Mouse (Mus musculus): Measurements from ENCODE around the gene Btbd35f16. TPM values are rescaled to one million over a fixed set of nuclear protein-coding genes. Genes with fewer than 3 reads are reported as not detected.
"Not testable (repeated sequence)": the region's sequence is repeated elsewhere in the genome, so short reads cannot be mapped to it uniquely, and the experiment has no call there.

The Btbd35f16 gene
- not detected for total RNA-seq (2021)
- long read RNA-seq, experiment 1: 0 reads
- long read RNA-seq, experiment 2: 0 reads

GRCm38 (mm10) chrX:3956902-3957301 lies at the start of gene Btbd35f16:
Gene Btbd35f16, minus strand, starts transcription at chrX:3957002.
- not testable (repeated sequence) for DNase-seq (ENCODE audit: low spot score in 2 of 2)

Other genes starting within 250 kb of the Btbd35f16 start
- not detected for gene Btbd35f10, start 204.1 kb downstream of the Btbd35f16 start, total RNA-seq (2021)
- not detected for gene Btbd35f3, start 80.7 kb upstream of the Btbd35f16 start, total RNA-seq (2021)
- gene Btbd35f28, start 239.6 kb upstream of the Btbd35f16 start, total RNA-seq (2021): not detected

All from gastrocnemius, postnatal 4 days (tissue).